Mouse (Mus musculus) myocyte (in vitro differentiated cells): ENCODE data around the gene Tef.

ENCODE experiments used
- E2F4 ChIP-seq: IDR thresholded peaks from one replicate; pipeline ENCODE4 v1.6.1; 2011; ENCODE audit warnings: mild to moderate bottlenecking, control low read depth, moderate library complexity; ENCODE audit not compliant: insufficient read depth
- POLR2A ChIP-seq: IDR thresholded peaks from one replicate; pipeline ENCODE4 v1.6.1; 2011; ENCODE audit warnings: low read depth, mild to moderate bottlenecking, control low read depth, moderate library complexity; ENCODE audit not compliant: insufficient read length
- POLR2AphosphoS2 ChIP-seq: IDR thresholded peaks from one replicate; pipeline ENCODE4 v1.6.1; 2011; ENCODE audit warnings: low read depth, control low read depth; ENCODE audit not compliant: insufficient read length
- TCF12 ChIP-seq: IDR thresholded peaks from one replicate; pipeline ENCODE4 v1.6.1; 2011; ENCODE audit warnings: mild to moderate bottlenecking, control low read depth; ENCODE audit not compliant: poor library complexity, insufficient read depth, severe bottlenecking

DNA sequence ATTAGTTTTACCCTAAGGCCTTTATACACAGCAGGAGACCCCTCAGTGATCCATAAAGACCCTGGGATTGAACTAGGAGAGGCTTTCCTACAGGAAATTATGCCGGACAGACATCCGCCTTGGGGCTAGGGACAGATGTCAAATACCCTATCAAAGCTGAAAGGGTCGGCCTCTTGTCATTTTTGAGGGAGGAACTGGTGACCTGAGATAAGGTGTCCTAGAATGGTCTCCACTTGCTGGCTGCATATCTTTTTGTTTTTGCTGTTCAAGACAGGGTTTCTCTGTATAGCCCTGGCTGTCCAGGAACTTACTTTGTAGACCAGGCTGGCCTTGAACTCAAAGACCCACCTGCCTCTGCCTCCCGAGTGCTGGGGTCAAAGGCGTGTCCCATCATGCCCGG, 37.6 kb upstream of the Tef start:
- TF ChIP-seq POLR2A = no peak
- no peak for TF ChIP-seq E2F4
- no peak for TF ChIP-seq TCF12
- TF ChIP-seq POLR2AphosphoS2 = no peak
